Mouse (Mus musculus): ENCODE measurements around the gene Got2. TPM values are rescaled to one million over a fixed set of nuclear protein-coding genes. Genes with fewer than 3 reads are reported as not detected.

The Got2 gene
- polyA plus RNA-seq (2015; fragmentation: Nextera tagmentation; extraction: Ambion mirVana): 162 and 173 TPM in 2 replicates

DNA sequence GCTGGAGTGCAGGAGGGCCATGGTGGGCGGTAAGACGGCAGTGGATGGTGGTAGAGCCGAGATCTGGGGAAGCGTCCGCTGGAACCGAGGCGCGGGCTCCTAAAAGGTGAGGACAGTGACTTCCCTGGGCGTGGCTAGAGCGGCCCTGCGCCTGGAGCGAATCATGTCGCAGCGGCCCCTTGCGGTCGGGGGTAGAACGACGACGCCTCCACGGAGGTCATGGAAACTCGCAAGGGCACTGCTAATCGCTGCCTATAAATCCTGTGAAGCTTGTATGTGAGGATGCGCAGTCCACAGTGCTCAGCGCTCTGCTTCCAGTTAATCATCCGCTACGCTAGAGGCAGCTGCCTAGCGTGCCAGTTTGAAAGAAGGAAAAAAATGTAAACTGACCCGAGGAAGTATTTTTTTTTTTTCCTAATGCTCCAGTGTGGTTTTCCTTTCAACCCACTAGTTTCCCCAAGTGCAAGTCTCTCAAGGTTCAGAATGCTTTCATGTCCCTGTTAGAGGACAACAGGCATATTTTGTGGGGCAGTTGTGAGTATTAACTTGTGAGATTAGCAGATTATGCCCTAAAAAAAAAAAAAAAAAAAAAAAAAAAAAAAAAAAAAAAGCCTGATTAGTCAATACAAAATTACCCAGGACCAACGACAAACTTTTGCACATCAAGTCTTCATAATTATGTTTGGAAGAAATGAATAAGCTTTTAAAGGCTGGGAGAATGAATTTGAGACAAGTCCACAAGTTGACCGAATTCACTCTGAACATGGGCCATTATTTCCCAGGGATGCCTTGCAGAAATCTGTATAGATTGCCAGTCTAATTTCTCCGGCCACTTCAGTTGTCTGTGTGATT, at the start of gene Got2:
Gene Got2 (minus strand): TSS at position 263 of the 852 bp plus-strand sequence.
- H3K9me3 ChIP-seq: no peaks in the 10 kb centered on the region
- no peaks in the 10 kb centered on the region for H3K36me3 ChIP-seq
- ATAC-seq (ENCODE audit: insufficient read depth, low FRiP score, low read depth): peak; percentile 84
- WGBS: 8% methylated on average over 31 of the region's 31 CpGs
- peak within 1 kb of the TSS; percentile 86 for H3K4me2 ChIP-seq
- H3K9ac ChIP-seq: peak within 1 kb of the TSS; percentile 73
- H3K27ac ChIP-seq: peak within 1 kb of the TSS; percentile 73
- H3K4me1 ChIP-seq: peaks cover 8% of the 10 kb centered on the region
- H3K27me3 ChIP-seq (replicated peaks): no peaks in the 10 kb centered on the region
- H3K4me3 ChIP-seq (replicated peaks): peak within 1 kb of the TSS; percentile 97

DNA sequence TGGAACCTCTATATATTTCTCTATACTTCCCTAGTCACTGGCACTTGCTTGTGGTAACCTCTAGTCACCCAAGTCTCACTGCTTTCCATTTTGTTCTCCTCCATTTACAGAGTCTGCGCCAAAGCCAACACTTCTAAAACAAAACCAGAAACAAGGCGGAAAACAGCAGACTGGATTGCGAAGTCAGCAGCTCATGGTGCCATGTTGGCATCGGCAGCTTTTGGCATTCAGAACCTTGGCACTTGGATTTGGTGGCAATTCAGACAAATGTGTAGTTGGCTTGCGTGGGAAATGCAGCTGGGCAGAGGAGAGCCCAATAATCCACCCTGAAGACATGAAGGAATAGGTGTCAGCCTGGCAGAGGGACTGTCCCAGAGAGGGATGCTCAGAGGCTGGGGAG, 44.5 kb upstream of the Got2 start:
- Histone ChIP-seq H3K4me3 (replicated peaks) (no peak overlapping the region), H3K4me1 (no peaks in the 10 kb centered on the region), H3K4me2 (no peak overlapping the region), H3K9ac (no peak overlapping the region), H3K27me3 (replicated peaks) (no peaks in the 10 kb centered on the region), H3K36me3 (no peaks in the 10 kb centered on the region), H3K9me3 (no peaks in the 10 kb centered on the region), H3K27ac (no peak overlapping the region)
- 85% methylated on average over 5 of the region's 5 CpGs for WGBS
- no peak for ATAC-seq (ENCODE audit: insufficient read depth, low FRiP score, low read depth)

GRCm38 (mm10) chr8:95929821-95930220, 41.5 kb upstream of the Got2 start:
- ATAC-seq (ENCODE audit: insufficient read depth, low FRiP score, low read depth): no peak
- Histone ChIP-seq H3K9me3 (no peaks in the 10 kb centered on the region), H3K4me3 (replicated peaks) (no peak overlapping the region), H3K4me2 (no peak overlapping the region), H3K27me3 (replicated peaks) (no peaks in the 10 kb centered on the region), H3K27ac (no peak overlapping the region), H3K36me3 (no peaks in the 10 kb centered on the region), H3K9ac (no peak overlapping the region), H3K4me1 (no peaks in the 10 kb centered on the region)
- WGBS: 74% methylated on average over 4 of the region's 4 CpGs

GRCm38 (mm10) chr8:95916106-95916505, 27.8 kb upstream of the Got2 start:
- peak; percentile 58; the same call in 1 of the 2 replicates for ATAC-seq (ENCODE audit: insufficient read depth, low FRiP score, low read depth)
- H3K27me3 ChIP-seq (replicated peaks): no peaks in the 10 kb centered on the region
- peak overlapping the region; percentile 51 for H3K4me2 ChIP-seq
- no peak overlapping the region for H3K9ac ChIP-seq
- no peak overlapping the region for H3K27ac ChIP-seq
- H3K4me1 ChIP-seq: no peaks in the 10 kb centered on the region
- H3K36me3 ChIP-seq: no peaks in the 10 kb centered on the region
- 6% methylated on average over 9 of the region's 9 CpGs for WGBS
- peak overlapping the region; percentile 12 for H3K4me3 ChIP-seq (replicated peaks)
- no peaks in the 10 kb centered on the region for H3K9me3 ChIP-seq

DNA sequence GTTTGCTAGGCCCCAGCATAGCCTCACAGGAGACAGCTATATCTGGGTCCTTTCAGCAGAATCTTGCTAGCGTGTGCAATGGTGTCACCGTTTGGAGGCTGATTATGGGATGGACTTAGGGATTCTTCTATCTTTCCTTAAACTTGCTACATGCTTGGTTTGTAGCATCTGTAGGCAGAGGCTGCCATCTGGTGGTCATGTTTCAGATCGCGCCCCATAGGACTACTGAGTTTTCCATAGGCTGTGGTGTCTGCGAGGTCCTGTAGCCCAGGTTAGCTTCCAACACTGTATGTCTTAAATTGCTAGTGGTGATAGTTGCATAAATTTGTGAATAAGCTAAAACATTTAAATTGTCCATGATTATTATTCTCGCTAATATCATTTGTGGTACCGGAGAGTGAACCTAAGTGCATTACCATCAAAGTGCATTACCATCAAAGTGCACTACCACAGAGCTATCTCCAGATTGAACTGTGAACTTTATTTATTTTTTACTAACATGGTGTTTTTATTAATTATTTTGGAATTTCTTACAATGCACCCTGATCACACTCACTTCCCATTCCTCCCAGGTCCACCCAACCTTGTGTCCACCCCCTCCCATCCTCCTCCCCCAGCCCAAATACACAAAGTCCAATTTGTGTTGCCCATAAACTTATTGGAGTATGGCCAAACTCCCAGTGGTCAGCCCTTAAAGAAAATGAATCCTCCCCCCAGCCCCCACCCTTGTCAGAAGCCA, 26.7 kb upstream of the Got2 start:
- WGBS: 10% methylated on average over 7 of the region's 7 CpGs

DNA sequence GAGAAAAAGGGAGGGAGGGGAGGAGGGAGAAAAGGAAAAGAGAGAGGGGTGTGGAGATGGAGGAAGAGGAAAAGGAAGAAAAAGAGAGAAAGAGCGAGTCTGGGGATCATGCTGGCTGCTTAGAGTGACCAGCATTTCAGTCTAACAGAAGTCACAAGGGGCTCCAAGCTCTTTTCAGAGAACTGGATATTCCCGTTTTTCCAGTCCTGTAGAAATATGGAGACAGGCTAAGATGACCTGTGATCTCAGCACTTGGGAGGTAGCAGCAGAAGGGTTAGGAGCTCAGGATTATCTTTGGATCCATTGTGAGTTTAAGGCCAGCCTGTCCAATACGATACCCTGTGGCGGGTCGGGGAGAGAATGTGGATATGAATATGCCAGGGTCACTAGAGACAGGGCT, 22.9 kb upstream of the Got2 start:
- Histone ChIP-seq H3K4me1 (no peaks in the 10 kb centered on the region), H3K27me3 (replicated peaks) (no peaks in the 10 kb centered on the region), H3K4me3 (replicated peaks) (no peak overlapping the region), H3K27ac (no peak overlapping the region), H3K9ac (no peak overlapping the region), H3K36me3 (no peaks in the 10 kb centered on the region), H3K9me3 (no peaks in the 10 kb centered on the region), H3K4me2 (peak overlapping the region; percentile 13; the same call in 1 of the 2 replicates)
- 58% methylated on average over 5 of the region's 5 CpGs for WGBS
- ATAC-seq (ENCODE audit: insufficient read depth, low FRiP score, low read depth): peak; percentile 38; the same call in 1 of the 2 replicates

More for the DNA sequence above, 26.7 kb upstream of the Got2 start:
- Histone ChIP-seq H3K4me2 (no peak overlapping the region), H3K4me1 (no peaks in the 10 kb centered on the region), H3K27me3 (replicated peaks) (no peaks in the 10 kb centered on the region), H3K9me3 (no peaks in the 10 kb centered on the region), H3K4me3 (replicated peaks) (no peak overlapping the region), H3K36me3 (no peaks in the 10 kb centered on the region), H3K9ac (no peak overlapping the region), H3K27ac (no peak overlapping the region)
- ATAC-seq (ENCODE audit: insufficient read depth, low FRiP score, low read depth): no peak

DNA sequence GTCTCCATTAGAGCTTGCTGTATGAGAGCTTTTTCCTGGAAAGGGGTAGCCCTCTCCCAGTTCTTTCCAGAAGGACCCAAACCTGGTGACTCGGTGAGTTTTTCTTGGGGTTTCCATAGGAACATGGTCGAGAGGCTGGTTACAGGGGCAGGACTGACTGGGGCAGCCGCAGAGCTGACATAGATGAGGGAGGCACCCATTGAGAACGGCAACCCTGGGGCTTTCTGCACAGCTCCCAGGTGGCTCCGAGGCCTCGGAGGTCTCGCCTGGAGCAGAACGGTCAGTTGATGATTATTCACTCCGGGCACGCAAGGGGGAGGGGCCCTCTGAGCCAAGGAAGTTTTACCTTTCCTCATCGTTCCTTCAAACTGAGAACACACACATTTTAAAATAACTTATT, 19.5 kb upstream of the Got2 start:
- Histone ChIP-seq H3K27me3 (replicated peaks) (no peaks in the 10 kb centered on the region), H3K9ac (no peak overlapping the region), H3K4me2 (no peak overlapping the region), H3K27ac (no peak overlapping the region), H3K36me3 (no peaks in the 10 kb centered on the region), H3K4me1 (no peaks in the 10 kb centered on the region), H3K4me3 (replicated peaks) (no peak overlapping the region), H3K9me3 (no peaks in the 10 kb centered on the region)
- no peak for ATAC-seq (ENCODE audit: insufficient read depth, low FRiP score, low read depth)
- WGBS: 79% methylated on average over 11 of the region's 11 CpGs

DNA sequence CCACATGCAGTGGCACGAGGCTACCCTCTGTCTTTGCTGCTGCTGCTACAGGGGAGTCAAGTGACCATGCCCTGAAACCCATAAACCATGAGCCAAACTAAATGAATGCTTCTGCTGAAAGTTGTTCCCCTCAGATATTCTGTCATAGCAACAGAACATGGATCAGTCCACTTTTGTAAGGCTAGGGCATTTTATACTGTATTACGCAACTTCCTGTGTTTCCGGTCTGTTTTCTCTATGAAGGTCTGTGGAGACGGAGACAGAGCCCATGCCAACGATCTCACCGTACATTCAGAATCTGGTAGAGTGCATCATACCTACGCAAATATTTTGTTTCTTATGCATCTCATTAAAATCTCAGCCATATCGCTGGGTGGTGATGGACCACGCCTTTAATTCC, 18.4 kb upstream of the Got2 start:
- H3K9me3 ChIP-seq: no peaks in the 10 kb centered on the region
- no peak overlapping the region for H3K4me3 ChIP-seq (replicated peaks)
- H3K4me2 ChIP-seq: no peak overlapping the region
- H3K27ac ChIP-seq: no peak overlapping the region
- no peaks in the 10 kb centered on the region for H3K27me3 ChIP-seq (replicated peaks)
- no peak overlapping the region for H3K9ac ChIP-seq
- no peak for ATAC-seq (ENCODE audit: insufficient read depth, low FRiP score, low read depth)
- H3K4me1 ChIP-seq: no peaks in the 10 kb centered on the region
- no peaks in the 10 kb centered on the region for H3K36me3 ChIP-seq
- 82% methylated on average over 9 of the region's 9 CpGs for WGBS

- Histone ChIP-seq H3K27ac (no peak overlapping the region), H3K9ac (no peak overlapping the region), H3K9me3 (no peaks in the 10 kb centered on the region), H3K36me3 (no peaks in the 10 kb centered on the region), H3K27me3 (replicated peaks) (no peaks in the 10 kb centered on the region), H3K4me3 (replicated peaks) (no peak overlapping the region), H3K4me2 (no peak overlapping the region), H3K4me1 (no peaks in the 10 kb centered on the region)
- ATAC-seq (ENCODE audit: insufficient read depth, low FRiP score, low read depth): no peak
- WGBS: 35% methylated on average over 7 of the region's 7 CpGs
These were observed 13.5 kb upstream of the Got2 start for GRCm38 (mm10) chr8:95901864-95902263.

DNA sequence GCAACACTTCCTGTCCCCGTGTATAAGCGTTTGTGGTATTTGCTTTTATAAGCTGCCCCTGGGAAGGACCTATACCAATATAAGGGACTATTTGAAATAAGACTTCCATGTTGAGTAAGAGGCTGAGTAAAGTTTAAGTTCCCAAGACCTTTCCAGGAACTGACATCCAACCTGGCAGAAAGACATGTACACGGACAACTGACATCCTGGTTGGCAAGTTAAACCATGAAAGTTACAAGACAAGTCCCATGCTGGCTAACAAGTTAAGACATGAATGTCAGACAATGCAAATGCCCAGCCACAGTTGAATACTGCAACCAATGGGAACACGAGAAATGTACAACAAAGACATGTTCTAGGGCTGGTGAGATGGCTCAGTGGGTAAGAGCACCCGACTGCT, 5.4 kb upstream of the Got2 start:
- no peak overlapping the region for H3K4me3 ChIP-seq (replicated peaks)

DNA sequence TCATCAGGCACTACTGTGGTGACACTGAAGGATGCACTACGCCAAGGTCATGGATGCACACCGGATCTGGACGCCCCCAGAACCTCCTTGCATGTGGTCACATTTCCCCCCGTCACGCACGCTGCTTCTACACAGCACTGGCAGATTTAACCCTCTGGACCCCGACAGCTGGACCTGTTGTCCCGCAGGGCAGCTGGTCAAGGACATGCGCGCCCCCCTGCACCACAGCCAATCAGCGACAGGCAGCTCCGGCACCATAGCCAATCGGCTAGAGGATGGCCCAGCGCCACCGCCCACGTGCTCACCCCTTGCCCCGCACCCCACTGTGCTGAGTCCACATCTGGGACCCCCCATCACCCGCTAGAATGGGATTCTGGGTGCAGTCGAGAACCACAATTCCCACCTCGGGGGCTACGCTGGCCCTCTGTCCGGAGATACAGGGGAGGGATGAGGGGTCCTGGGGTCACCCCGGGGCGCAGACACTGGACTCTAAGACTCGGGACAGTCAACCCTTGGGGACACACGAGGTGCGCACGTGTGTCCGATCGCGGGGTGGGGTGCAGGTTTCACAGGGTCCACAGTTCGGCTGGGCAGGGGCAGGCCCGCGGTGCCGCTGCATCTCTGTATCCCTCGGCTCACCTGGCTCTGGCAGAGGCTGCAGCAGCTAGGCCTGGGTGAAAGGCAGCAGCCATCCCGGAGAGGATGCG, 616 bp downstream of the Got2 start:
- peak overlapping the region; percentile 73 for H3K9ac ChIP-seq
- H3K4me3 ChIP-seq (replicated peaks): peak overlapping the region; percentile 97
- H3K36me3 ChIP-seq: no peaks in the 10 kb centered on the region
- ATAC-seq (ENCODE audit: insufficient read depth, low FRiP score, low read depth): peak; percentile 89
- H3K27ac ChIP-seq: peak overlapping the region; percentile 73
- H3K4me2 ChIP-seq: peak overlapping the region; percentile 86
- H3K9me3 ChIP-seq: no peaks in the 10 kb centered on the region
- no peaks in the 10 kb centered on the region for H3K27me3 ChIP-seq (replicated peaks)
- under 1% methylated on average over 38 of the region's 38 CpGs for WGBS
- H3K4me1 ChIP-seq: peaks cover 8% of the 10 kb centered on the region

More for the DNA sequence above, 5.4 kb upstream of the Got2 start:
- H3K4me1 ChIP-seq: no peaks in the 10 kb centered on the region
- no peak for ATAC-seq (ENCODE audit: insufficient read depth, low FRiP score, low read depth)
- H3K9ac ChIP-seq: no peak overlapping the region
- H3K27me3 ChIP-seq (replicated peaks): no peaks in the 10 kb centered on the region
- H3K9me3 ChIP-seq: no peaks in the 10 kb centered on the region
- H3K4me2 ChIP-seq: no peak overlapping the region
- H3K27ac ChIP-seq: no peak overlapping the region
- no peaks in the 10 kb centered on the region for H3K36me3 ChIP-seq
- 83% methylated on average over 5 of the region's 5 CpGs for WGBS

Measured in stomach, embryonic 15.5 days (tissue).